Mouse (Mus musculus): ENCODE results near the gene Prpf3.
"Not testable (repeated sequence)": the region's sequence is repeated elsewhere in the genome, so short reads cannot be mapped to it uniquely, and the experiment has no call there.

Gene Prpf3

GRCm38 (mm10) chr3:95820046-95821010 lies 35.4 kb downstream of the Prpf3 start:
- DNase-seq (ENCODE audit: low spot score in 2 of 2): no peak

- peak; percentile 96 to 99 for DNase-seq (ENCODE audit: low spot score in 2 of 2)
Measured at GRCm38 (mm10) chr3:95819351-95819985, 36.2 kb downstream of the Prpf3 start.

GRCm38 (mm10) chr3:95818571-95819288 lies 37.0 kb downstream of the Prpf3 start, which contains the start of gene Rprd2:
Gene Rprd2, minus strand, starts transcription at chr3:95818863.
- DNase-seq (ENCODE audit: low spot score in 2 of 2): peak; percentile 54 to 77

DNA sequence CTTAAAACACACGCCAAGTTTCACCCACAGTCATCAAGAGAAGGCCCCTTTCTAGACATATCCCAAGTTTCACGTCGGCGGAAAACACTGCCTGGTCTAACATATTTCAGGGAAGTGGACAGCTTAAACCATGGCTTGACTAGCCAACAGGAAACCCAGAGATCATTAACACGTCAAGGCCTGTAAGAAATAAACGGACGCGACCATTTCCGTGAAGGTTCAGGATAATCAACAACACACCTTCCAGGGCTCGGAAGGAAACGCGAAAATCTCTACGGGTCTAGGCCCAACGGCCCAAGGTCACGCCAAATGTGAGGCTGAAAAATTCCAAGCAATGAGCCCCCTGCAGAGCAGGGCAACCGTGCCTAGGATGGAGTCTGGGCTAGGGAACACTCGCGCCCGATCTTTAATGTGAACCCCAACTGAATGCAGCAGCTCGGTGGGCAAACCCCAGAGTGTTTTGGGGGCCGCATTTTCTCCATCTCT lies 37.6 kb downstream of the Prpf3 start:
- DNase-seq (ENCODE audit: low spot score in 2 of 2): peak in 1 of 2 experiments; percentile 33

- DNase-seq (ENCODE audit: low spot score in 2 of 2): no peak
Measured at GRCm38 (mm10) chr3:95816681-95817080, 39.0 kb downstream of the Prpf3 start.

DNA sequence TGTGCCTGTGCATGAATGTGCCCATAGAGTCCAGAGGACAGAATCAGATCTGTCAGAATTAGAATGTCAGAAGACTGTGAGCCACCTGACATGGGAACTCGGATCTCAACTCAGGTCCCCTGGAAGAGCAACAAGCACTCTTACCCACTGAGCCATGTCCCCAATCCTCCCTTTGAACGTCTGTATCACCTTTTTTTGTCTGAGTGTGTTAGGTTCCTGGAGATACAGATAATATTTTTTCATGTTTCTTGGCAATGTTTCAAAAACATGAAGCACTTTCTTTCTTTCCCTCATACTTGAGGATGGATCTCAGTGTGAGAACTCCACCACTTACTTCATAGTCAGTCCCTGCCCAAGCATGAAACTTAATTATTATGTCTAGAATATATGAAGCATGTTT lies 47.3 kb downstream of the Prpf3 start:
- DNase-seq (ENCODE audit: low spot score in 2 of 2): no peak

DNA sequence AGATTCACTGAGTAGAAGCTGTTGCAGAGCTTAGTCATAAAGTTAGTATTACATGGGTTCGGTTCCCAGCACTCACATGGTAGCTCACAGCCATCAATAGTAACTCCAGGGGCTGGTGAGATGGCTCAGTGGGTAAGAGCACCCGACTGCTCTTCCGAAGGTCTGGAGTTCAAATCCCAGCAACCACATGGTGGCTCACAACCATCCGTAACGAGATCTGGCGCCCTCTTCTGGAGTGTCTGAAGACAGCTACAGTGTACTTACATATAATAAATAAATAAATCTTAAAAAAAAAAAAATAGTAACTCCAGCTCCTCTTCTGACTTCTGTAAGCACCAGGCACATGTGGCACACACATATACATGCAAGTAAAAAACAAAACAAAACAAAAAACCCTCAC lies 48.1 kb downstream of the Prpf3 start:
- not testable (repeated sequence) for DNase-seq (ENCODE audit: low spot score in 2 of 2)

- DNase-seq (ENCODE audit: low spot score in 2 of 2): no peak
Measured at GRCm38 (mm10) chr3:95806677-95807076, 49.0 kb downstream of the Prpf3 start.

DNA sequence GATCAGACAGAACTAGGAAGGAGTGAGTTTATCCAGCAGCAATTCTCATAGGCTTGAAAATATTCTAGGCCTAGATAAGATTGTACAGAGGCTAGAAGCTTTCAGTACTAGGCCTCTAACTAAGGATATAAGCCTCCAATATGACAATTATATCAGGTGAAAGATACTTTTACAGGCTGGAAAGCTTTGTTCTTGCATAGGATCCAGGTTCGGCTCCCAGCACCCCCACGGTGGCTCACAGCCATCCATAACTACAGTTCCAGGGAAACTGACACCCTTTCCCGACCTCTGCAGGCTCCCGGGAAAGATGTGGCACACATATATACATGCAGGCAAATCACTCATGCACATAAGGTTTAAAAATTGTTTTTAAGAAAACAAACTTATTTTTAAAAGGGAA lies 51.8 kb downstream of the Prpf3 start:
- DNase-seq (ENCODE audit: low spot score in 2 of 2): no peak

GRCm38 (mm10) chr3:95798756-95799155 lies 56.9 kb downstream of the Prpf3 start:
- DNase-seq (ENCODE audit: low spot score in 2 of 2): no peak

GRCm38 (mm10) chr3:95794299-95794698 lies 61.4 kb downstream of the Prpf3 start:
- DNase-seq (ENCODE audit: low spot score in 2 of 2): no peak

- no peak for DNase-seq (ENCODE audit: low spot score in 2 of 2)
Measured at GRCm38 (mm10) chr3:95793662-95794061, 62.0 kb downstream of the Prpf3 start.

GRCm38 (mm10) chr3:95785501-95785900 lies 70.2 kb downstream of the Prpf3 start:
- no peak for DNase-seq (ENCODE audit: low spot score in 2 of 2)

Data from left cerebral cortex, adult 9 months (tissue).